Mouse (Mus musculus): ENCODE results near the gene Dolpp1.

Dolpp1 gene

DNA sequence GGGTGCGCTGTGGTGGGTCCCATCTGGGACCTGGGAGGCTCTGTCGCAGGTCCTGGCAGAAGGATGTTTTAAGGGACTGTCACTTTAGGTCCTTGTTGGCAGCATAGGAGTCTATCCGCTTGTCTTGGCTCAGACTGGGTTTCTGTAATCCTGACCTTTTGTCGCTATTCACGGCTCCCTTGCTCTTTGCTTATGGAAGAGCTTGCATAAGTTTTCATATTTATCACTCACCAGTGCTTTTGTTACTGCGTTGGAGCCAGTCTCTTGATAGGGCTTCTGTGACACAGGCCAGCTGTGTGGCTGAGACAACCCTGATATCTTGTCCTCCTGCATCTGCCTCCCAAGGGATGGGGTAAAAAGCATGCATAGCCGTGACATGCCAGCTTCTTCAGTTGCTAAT, 12.7 kb upstream of the Dolpp1 start:
- DNase-seq: no peak

DNA sequence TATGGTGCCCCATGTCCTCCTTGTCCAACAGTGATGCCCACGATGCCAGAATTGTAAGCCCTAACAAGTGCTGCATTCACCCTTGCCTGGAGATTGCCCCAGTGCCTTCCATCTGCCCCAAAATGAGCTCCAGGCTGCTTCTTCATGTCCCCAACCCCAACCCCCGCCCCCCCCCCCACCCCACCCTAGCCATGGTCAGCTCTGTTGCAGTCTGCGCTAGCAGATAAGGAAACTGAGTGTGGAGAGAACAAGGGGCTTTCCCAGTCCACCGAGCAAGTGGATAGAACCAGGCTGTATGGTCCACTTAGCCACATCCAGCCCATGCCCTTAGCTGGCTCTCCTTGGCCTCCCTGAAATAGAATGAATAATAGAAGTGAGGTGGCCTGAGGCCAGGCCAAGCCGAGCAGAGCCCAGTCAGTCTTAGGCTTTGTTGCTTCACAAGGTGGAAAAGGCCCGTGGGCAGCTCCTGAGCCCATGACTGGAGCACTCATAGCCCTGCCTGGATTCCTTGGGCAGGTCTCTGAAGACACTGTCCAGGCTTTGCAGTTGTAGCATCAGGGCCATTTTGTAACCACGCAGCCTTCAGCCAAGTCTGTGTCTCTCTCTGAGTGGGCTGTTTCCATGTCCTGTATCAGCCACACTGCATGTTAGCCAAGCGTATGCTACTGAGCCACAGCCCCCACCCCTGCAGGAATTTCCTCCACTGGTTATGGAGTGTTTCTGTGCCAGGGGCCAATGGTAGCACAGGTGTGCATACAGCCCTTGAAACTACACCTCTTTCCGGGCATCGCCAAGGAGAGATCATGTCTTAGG, 11.3 kb upstream of the Dolpp1 start:
- DNase-seq: no peak

DNA sequence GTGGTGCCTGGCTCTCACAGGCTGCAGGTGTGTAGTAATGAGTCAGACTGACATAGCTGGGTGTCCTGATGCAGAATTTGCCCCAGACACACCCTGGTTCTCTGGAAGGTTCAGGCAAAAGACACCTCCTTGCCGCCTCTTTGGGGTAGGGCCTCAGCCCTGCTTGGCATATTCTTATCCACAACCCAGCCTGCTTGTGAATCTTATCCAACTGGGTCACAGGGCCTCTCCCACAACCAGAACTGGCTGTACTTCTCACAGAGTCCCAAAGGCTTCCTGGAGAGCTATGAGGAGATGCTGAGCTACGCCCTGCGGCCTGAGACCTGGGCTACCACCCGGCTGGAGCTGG, 10.7 kb upstream of the Dolpp1 start:
- no peak for DNase-seq

DNA sequence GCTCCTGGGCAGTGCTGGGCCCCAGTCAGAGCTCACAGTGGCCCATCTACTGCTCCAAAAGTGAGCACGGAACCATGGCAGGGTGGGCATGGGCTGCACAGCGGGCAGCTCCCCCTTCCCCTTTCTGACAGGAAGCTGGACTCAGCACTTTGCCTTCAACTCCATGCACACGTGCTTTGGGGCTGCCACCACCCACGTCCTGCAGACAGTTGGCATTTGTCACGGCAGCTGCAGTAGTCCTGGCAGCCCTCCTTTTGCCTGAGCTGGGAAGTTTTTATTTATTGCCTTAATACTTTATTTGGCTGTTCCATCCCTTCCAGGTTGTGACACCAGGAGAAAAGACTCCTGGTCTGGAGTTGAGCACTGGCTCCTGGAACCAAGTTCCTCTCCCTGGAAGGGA, 7.2 kb upstream of the Dolpp1 start:
- DNase-seq: no peak

DNA sequence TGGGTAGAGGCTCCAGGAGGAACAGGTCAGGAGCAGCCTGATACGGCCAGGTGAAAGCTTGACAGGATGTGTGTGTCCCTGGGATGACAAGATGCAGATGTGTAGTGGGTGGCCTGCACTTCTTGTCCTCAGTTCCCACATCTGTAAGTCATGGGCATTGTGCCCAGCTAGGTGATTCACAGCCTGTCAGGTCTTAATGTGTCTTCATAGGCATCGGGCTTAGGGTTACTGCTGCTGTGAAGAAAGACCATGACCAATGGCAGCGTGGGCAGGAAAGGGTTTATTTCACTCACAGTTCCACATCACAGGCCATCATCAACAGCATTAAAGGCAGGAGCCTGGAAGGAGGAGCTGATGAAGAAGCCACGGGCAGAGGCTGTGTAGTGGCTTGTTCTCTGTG, 6.5 kb upstream of the Dolpp1 start:
- DNase-seq: no peak

DNA sequence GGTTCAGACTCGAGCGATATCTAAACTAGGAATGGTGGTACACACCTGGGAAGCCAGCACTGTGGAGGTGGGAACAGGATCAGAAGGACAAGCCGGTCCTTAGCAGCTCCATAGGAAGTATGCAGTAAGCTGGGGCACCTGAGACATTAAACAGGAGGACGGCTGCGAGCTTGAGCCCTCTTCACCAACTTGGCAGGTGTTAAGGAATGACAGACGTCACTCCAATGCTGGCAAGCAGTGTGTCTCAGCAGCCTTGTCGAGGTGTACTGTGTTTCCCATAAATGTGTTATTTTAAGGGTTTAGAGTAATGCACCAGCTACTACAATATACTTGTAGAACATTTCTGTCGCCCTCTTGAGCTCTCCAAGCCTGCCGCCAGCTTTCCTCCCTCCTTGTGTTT, 5.1 kb upstream of the Dolpp1 start:
- no peak for DNase-seq

DNA sequence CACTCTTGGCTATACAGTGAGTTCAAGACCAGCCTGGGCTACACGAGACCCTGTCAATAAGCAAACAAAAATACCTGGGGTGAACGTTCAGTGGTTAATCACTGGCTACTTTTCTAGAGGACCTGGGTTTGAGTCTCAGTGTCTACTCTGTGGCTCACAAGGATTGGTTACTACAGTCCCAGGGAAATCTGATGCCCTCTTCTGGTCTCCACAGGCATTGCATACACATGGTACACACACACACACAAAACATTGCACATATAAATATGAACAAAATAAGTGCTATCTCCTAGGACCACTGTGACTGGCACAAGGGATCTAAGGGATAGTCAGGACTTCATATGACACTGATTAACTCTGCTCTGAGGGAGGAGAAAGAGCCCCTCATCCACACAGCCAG, 3.1 kb upstream of the Dolpp1 start:
- no peak for DNase-seq

DNA sequence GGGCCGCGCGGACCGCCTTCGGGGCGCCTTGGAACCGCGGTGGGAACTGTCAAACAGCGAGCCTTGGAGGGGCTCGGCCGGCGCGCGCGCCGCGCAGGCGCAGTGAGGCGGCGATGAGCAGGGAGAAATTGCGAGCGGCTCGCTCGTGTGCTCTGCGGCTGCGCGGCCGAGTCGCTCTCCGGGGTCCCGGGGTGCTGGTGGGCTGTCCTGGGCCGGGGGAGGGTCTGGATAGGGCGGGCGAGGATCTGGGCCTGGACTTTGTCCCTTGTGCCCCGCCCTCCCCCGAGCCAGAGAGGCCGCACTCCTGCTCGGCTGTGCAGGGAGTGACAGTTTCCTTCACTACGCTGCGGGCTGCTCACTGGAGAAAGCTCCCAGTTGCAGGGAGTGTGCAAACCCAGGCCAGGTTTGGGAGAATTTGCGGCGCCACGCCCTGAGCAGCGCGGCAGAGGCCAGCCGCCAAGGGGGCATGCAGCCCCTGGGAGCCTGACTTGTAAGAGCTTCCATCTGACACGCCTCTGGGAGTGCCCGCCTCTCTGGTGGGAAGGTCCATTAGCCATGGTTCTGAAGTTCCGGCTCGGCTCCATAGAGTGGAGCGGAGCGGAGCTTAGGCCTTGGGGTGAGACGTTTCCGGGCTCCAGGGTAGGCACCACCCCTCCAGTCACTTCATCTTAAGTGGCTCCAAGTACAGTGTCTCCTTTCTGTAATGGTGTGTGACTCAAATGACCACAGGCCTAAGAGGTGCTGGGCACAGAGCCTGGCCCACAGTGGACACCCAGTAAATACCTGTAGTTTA, 719 bp downstream of the Dolpp1 start:
- DNase-seq: no peak

DNA sequence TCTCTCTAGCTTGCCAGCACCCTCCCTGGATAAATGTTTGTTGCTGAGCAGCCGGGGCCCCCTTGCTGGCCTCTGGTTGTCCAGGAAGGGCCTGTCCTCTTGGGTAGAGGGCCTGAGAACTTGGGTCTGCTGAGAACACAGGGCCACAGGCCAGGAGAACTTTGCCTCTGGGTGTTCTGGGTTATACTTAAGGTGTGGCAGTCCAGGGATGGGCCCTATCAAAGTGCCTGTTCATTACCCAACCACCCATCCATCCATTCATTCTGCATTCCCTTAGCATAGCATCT, 1.3 kb downstream of the Dolpp1 start:
- DNase-seq: no peak

DNA sequence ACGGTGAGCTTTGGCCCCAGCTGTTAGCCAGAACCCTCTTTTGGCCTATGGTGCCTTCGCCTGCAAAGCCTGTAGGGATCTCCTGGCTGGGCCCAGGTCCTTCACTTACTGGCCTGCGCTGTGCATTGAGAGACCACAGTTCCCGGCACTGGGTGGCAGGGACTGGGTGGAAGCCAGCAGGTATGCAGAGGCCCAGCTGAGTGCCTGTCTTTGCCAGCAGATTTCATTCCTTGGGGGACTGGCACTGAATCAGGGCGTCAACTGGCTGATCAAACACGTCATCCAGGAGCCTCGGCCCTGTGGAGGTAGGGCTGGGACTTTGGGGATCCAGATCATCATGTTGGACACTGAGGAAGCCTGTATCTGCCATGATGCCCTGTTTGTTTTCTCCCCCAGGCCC, 3.7 kb downstream of the Dolpp1 start:
- no peak for DNase-seq

DNA sequence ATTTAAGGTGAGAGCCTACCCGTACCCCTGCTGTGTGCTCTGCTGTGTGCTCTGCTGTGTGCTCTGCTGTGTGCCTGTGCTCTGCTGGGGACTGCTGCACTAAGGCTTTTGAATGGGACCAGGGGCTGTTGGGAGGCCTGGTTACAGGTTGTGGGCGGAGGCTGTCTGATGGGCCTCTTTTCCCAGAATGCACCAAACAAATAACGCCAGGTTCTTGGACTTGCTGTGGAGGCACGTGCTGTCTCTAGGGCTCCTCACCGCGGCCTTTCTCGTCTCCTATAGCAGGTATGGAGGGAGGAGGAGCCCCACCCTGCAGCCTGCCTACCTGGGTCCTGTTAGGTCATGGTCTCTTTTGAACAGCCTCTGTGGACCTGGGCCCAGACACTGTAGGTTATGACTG, 4.2 kb downstream of the Dolpp1 start:
- DNase-seq: no peak

DNA sequence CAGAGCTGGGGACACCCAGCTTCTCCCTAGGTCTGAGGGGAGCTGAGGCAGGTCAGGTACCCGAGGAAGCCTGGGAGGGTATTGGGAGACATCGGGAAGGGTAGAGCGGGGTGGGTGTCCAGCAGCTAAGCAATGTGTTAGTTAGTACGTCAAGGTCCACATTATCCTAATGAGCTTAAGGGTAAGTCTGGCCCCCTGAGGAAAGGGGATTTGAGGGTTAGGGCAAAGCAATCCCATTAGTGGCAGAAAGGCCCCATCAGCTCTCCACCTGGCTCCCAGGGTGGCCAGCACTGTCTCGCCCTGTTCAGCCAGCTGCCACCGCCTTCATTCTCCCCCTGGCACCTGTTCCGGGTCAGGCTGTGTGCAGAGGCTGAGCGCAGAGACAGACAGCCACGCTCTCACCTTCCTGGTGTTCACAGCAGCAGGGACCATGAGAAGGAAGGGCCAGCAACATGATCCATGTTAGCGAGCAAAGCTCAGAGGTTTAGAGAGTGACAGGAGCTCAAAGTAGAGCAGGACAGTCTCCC, 6.0 kb downstream of the Dolpp1 start:
- no peak for DNase-seq

DNA sequence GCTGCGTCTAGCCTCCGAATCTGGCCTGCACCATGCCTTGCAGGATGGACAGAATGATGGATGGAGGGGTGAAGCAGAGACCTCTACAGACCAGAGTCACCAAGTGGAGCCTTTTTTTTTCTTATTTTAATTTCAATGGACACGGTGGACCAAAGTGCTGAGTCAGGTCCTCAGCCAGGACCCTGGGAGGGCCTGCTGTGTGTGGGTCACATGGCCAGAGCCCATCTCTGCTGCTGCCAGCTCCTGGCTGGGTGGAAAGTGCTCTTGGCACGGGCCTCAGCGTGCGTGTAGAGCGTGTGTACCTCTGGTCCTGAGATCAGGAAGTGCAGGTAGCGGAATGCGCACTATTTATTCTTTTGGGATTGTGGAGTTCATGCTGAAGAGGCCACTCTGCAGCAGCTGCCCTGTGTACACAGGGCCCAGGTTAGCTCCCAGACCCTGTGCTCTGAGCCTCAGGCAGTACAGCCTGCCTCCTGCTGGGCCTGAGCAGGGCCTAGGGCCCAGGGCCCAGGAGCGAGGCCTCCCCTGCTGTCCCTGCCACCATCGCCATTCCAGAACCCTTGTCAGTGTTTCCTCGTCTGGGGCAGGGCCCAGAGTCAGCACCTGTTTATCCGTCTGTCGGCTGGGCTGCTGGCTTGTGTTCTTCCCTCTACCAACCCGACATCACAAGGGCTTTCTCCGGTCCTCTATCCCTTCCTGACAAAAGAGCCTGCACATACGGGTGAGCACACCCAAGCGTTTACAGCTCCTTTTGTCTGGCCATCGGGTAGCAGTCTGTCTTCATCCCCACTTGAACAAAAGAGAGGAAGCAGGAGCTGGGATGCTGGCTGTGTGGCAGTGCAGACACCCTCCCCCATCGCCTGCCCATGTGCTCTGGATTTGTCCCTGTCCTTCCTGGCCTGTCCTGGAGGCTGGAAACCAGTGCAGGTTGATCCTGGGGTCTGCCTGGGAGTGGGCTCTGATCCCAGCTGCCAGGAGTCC, 7.4 kb downstream of the Dolpp1 start:
- no peak for DNase-seq

DNA sequence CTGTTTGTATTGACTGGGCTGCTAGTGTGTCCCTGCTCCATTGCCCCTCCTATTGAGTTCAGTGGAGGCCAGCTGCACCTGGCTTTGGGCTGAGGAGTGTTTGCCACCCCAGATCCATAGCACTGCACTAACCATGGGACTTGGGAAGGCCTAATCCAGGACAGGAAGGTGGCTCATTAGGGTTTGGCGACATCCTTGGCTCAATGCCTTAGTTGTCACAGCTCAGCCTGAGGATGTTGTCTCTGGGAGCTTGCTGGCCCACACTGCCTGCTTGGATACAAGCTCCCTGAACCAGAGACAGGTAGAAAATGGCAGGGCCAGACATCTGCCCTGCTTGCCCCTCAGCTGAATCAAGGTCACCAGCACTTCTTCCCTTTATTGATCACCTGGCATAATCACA, 9.5 kb downstream of the Dolpp1 start:
- no peak for DNase-seq

DNA sequence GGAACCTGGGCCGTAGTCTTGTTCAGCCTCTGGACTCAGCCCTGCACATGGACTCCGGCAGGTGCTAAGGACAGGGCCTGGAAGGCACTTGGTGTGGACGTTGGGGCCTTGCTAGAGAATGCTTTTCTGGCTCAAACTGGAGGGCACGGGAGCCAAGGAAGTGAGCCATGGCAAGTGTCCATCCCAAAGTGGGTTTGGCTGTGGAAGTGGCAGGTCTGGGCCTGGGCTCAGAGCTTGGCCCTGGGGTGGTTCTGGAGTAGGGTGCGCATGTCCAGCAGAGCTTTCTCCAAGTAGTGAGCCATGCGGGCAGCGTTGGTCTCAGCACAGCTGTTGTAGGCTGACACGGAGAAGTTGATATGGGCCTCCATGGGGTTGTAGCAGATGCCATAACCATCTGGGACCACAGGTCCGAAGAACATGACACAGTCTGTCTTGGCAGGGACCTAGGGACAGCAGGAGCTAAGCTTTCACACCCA, 10.3 kb downstream of the Dolpp1 start:
- DNase-seq: no peak

DNA sequence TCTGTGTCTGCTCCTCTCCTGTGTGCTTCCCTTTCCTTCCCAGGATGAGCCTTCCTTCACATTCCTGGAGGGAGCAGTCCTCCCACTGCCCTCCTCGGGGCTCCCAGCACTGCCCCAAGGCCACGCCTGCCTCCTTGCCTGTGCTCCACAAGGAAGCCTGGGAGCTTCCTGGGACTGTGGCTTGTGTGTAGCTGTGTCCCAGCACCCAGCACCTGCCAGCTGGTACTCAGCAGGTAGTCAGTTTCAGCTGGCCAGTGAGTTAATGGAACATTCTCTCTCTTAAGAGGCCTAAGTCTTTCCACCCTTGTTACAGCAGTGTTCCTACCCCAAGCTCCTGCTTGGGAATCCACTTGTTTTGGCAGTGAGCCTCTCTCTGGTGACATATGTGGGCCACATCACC, 10.8 kb downstream of the Dolpp1 start:
- DNase-seq: no peak

DNA sequence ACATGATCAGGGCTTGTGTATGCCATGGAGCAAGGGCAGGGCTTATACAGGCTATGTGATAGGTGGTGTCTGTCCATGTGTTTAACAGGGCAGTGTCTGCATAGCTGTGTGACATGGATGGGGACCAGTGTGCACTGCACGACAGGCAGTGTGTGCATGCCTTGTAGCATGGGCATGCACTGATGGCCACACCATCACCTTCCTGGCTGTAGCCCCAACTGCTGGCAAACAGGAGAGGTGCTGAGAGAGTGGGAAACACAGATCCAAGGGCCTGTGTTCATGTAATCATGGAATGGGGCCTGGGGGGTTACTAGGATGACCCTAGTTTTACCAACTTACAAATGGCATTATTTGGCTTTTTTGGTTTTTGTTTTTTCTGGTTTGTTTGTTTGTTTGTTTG, 11.8 kb downstream of the Dolpp1 start:
- no peak for DNase-seq

DNA sequence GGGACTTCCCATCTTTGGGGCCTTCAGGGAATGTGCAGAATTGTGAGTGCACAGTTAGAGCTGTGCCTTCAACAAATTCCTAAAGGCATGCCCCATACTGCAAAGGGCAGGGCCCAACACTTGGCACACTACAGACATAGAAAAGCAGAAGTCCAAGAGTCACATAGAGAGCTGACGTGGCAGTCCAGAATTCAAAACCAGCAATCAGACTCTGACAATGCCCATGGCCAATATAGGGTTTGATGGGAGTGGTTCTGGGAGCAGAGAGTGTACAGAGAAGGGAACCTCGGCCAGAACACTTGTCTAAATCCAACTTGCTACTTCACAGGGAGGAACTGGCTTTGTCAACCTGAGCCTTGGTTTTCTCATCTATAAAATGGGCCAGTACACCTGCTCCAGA, 15.2 kb downstream of the Dolpp1 start:
- DNase-seq: no peak

DNA sequence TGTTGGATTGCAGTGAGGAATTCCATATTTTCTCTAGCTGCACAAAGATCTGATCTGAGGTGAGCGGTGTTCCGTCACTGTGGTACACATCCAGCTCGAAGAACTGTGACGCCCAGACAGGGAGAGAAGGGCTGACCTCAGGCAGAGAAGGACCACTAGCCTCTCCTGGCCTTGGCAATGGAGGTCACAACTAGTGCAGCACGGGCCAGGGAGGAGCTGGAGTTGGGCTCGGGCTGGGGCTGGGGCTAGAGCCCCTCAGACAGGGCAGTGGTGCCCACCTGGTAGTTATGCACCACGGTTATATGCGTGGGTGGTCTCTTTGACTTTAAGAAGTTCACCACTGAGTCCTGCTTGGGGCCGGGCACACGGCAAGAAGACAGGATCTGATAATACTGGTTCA, 15.7 kb downstream of the Dolpp1 start:
- DNase-seq: no peak

DNA sequence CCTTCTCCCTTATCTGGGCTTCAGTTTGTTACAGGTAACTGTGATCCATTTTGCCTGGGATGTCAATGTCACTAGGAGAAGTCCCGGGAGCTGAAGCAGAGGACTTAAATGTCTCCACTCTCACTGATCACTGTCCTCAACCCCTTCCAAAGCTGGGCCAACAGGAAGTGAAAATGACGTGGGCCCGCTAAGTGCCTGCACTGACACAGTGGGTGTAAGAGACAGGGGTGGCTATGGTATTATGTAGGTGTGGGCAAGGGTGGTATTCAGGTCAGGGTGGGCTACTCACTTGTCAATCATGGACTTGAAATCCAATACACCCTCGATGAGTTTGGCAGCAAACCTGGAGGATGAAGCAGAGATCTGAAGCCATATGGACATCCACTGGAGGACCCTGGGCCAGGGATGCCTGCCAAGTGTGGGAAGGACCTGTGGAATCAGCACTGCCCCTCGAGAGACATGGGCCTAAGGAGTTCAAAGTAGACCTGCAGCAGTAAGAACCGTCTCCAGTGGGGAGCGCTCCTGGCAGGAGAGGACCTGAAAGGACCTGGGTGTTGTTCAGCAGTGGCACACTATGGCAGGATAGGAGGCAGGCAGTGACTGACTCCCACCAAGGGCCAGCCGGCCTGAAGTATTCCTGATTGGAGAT, 16.5 kb downstream of the Dolpp1 start:
- DNase-seq: no peak

DNA sequence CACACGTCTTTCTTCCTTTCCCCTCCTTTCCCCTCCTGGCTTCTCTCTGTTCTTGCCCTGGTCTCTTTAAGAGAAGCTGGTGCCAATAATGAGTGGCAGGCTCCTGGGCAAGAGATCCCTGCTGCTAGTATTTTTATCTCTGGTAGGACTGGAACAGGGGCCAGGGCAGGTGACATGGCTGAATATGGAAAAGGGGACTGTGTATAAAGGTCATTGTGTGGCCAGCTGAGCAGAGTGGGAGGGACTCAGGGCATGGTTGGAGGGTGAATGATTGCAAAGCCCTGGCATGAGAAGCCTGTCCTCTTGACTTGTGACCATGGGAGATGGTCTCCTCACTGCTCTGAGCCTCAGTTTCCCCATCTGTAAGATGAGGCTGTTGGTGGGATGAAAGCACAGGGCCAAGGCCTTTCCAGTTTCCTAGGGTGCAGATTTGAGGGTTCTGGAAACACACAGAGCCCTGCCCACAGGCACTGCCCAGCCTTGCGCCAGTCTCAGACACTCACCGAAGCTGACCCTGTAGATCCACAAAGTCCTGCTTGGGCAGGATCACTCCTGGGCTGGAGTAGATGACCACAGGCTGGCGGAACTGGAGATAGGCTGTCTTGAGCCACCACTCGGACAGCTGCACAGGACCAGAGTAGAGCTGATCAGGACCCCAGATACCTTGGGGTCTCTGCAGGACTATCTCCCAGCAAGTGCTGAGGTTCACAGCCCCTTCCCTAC, 17.6 kb downstream of the Dolpp1 start:
- DNase-seq: no peak

All from thymus, postnatal 36 days (tissue).